Mouse (Mus musculus) kidney, embryonic 15.5 days (tissue): ENCODE data around the gene Serinc1. TPM values are rescaled to one million over a fixed set of nuclear protein-coding genes. Genes with fewer than 3 reads are reported as not detected.

Experiments used
- ATAC-seq: fragments of 200-750 bp; cut with Nextera tagmentation; replicated peaks from 2 replicates; pipeline ENCODE4 v1.8.0; 2017; ENCODE audit warnings: moderate TSS enrichment; ENCODE audit not compliant: low FRiP score
- H3K27ac ChIP-seq: fragments of 300-500 bp; sonication (generic); 2 replicates; pipeline ENCODE4 v1.5.1; 2015; ENCODE audit warnings: mild to moderate bottlenecking, inconsistent platforms
- H3K27me3 ChIP-seq: fragments of 300-500 bp; sonication (generic); 2 replicates; pipeline ENCODE4 v1.6.1; 2015; ENCODE audit warnings: inconsistent platforms
- H3K36me3 ChIP-seq: fragments of 300-500 bp; sonication (generic); 2 replicates; pipeline ENCODE4 v1.6.1; 2015; ENCODE audit warnings: inconsistent platforms
- H3K4me1 ChIP-seq: fragments of 300-500 bp; sonication (generic); 2 replicates; pipeline ENCODE4 v1.6.1; 2015; ENCODE audit warnings: inconsistent platforms
- H3K4me2 ChIP-seq: fragments of 300-500 bp; sonication (generic); 2 replicates; pipeline ENCODE4 v1.6.1; 2015; ENCODE audit warnings: moderate library complexity, mild to moderate bottlenecking, inconsistent platforms
- H3K4me3 ChIP-seq: fragments of 300-500 bp; sonication (generic); replicated peaks from 2 replicates; pipeline ENCODE4 v1.5.1; 2015; ENCODE audit warnings: mild to moderate bottlenecking, inconsistent platforms
- H3K9ac ChIP-seq: fragments of 300-500 bp; sonication (generic); 2 replicates; pipeline ENCODE4 v1.6.1; 2015; ENCODE audit warnings: mild to moderate bottlenecking, inconsistent platforms
- H3K9me3 ChIP-seq: fragments of 300-500 bp; sonication (generic); replicated peaks from 2 replicates; pipeline ENCODE4 v1.6.1; 2016; ENCODE audit warnings: inconsistent platforms
- WGBS: fragments of 180-500 bp; shearing (Covaris S2); methylation state at CpG from one replicate; pipeline ENCODE4 v1.1.7; 2015; ENCODE audit warnings: mixed read lengths; 5-methylcytosine and 5-hydroxymethylcytosine counted together
- polyA plus RNA-seq: library from polyadenylated mRNA; unstranded; fragments of >200 nt; fragmentation: Nextera tagmentation; extraction: Ambion mirVana; gene quantifications from 2 replicates; pipeline ENCODE4 v1.2.1, GENCODE M21; 2015

Gene Serinc1
- polyA plus RNA-seq, 1 experiment from 2014 or later, result 149 TPM

GRCm38 (mm10) chr10:57477121-57477843, 55.0 kb downstream of the Serinc1 start:
- H3K27ac ChIP-seq, result no peak overlapping the region
- no peak overlapping the region for H3K4me2 ChIP-seq
- H3K36me3 ChIP-seq, result no peaks in the 10 kb centered on the region
- no peaks in the 10 kb centered on the region for H3K27me3 ChIP-seq
- no peak for ATAC-seq
- 76% methylated on average over 9 of the region's 9 CpGs for WGBS
- no peak overlapping the region for H3K9ac ChIP-seq
- H3K4me1 ChIP-seq, result no peaks in the 10 kb centered on the region
- no peaks in the 10 kb centered on the region for H3K9me3 ChIP-seq
- no peak overlapping the region for H3K4me3 ChIP-seq

Other genes with a start within 250 kb of the Serinc1 start
- gene Hsf2, start 46.1 kb downstream of the Serinc1 start, polyA plus RNA-seq, result 29.2 and 31.8 TPM in 2 replicates
- 4.4 and 4.6 TPM in 2 replicates for gene Pkib, start 99.5 kb upstream of the Serinc1 start, polyA plus RNA-seq